Mouse (Mus musculus): ENCODE measurements around the gene Arvcf. TPM values are rescaled to one million over a fixed set of nuclear protein-coding genes. Genes with fewer than 3 reads are reported as not detected.
A peak's percentile ranks its signal among the peaks of the same experiment; 100 is the strongest.

Arvcf gene
- polyA plus RNA-seq, 1 experiment from 2014 or later: 33.0 TPM

- peaks cover 5% of the 10 kb centered on the region for H3K4me1 ChIP-seq (replicated peaks; ENCODE audit: control insufficient read depth, insufficient read depth, low read length)
- peak overlapping the region; percentile 66 for H3K4me3 ChIP-seq (ENCODE audit: low read depth, low read length)
- H3K27me3 ChIP-seq (replicated peaks; ENCODE audit: control insufficient read depth, insufficient read depth, low read length): peaks cover 13% of the 10 kb centered on the region
- no peaks in the 10 kb centered on the region for H3K9me3 ChIP-seq (ENCODE audit: control insufficient read depth, low read length)
- H3K27ac ChIP-seq (ENCODE audit: low read depth): no peak overlapping the region
- peak overlapping the region; percentile 99 for H3K4me2 ChIP-seq (ENCODE audit: low read length)
- DNase-seq (ENCODE audit: low spot score) (peak; percentile 75), ATAC-seq (replicated peaks; ENCODE audit: low FRiP score, low TSS enrichment, low read depth) (peak; percentile 25)
- no peaks in the 10 kb centered on the region for H3K36me3 ChIP-seq (ENCODE audit: control insufficient read depth, insufficient read depth, low read length)
- H3K9ac ChIP-seq (ENCODE audit: low read length): peak overlapping the region; percentile 54
- 2% methylated on average over 27 of the region's 28 CpGs for WGBS
Observed at GRCm38 (mm10) chr16:18348601-18349175, 706 bp downstream of the Arvcf start.

GRCm38 (mm10) chr16:18349761-18350325 lies 1.9 kb downstream of the Arvcf start:
- Histone ChIP-seq H3K9ac (ENCODE audit: low read length) (no peak overlapping the region), H3K27ac (ENCODE audit: low read depth) (no peak overlapping the region), H3K4me3 (ENCODE audit: low read depth, low read length) (no peak overlapping the region), H3K4me1 (replicated peaks; ENCODE audit: control insufficient read depth, insufficient read depth, low read length) (peaks cover 5% of the 10 kb centered on the region; the same call in 1 of the 2 replicates), H3K27me3 (replicated peaks; ENCODE audit: control insufficient read depth, insufficient read depth, low read length) (peaks cover 13% of the 10 kb centered on the region), H3K9me3 (ENCODE audit: control insufficient read depth, low read length) (no peaks in the 10 kb centered on the region), H3K36me3 (ENCODE audit: control insufficient read depth, insufficient read depth, low read length) (no peaks in the 10 kb centered on the region), H3K4me2 (ENCODE audit: low read length) (no peak overlapping the region)
- no peak for ATAC-seq (replicated peaks; ENCODE audit: low FRiP score, low TSS enrichment, low read depth)
- no peak for DNase-seq (ENCODE audit: low spot score)
- WGBS: 76% methylated on average over 12 of the region's 12 CpGs

- ATAC-seq (replicated peaks; ENCODE audit: low FRiP score, low TSS enrichment, low read depth): no peak
Observed at GRCm38 (mm10) chr16:18351313-18352055, 3.5 kb downstream of the Arvcf start.

GRCm38 (mm10) chr16:18353106-18353505 lies 5.1 kb downstream of the Arvcf start:
- Histone ChIP-seq H3K36me3 (ENCODE audit: control insufficient read depth, insufficient read depth, low read length) (no peaks in the 10 kb centered on the region), H3K9me3 (ENCODE audit: control insufficient read depth, low read length) (no peaks in the 10 kb centered on the region), H3K4me3 (ENCODE audit: low read depth, low read length) (no peak overlapping the region), H3K9ac (ENCODE audit: low read length) (no peak overlapping the region), H3K4me1 (replicated peaks; ENCODE audit: control insufficient read depth, insufficient read depth, low read length) (no peaks in the 10 kb centered on the region), H3K27ac (ENCODE audit: low read depth) (no peak overlapping the region), H3K27me3 (replicated peaks; ENCODE audit: control insufficient read depth, insufficient read depth, low read length) (peaks cover 13% of the 10 kb centered on the region), H3K4me2 (ENCODE audit: low read length) (no peak overlapping the region)
- no peak for DNase-seq (ENCODE audit: low spot score)
- ATAC-seq (replicated peaks; ENCODE audit: low FRiP score, low TSS enrichment, low read depth): no peak
- WGBS: 67% methylated on average over 1 of the region's 1 CpGs

More at GRCm38 (mm10) chr16:18351313-18352055, 3.5 kb downstream of the Arvcf start:
- Histone ChIP-seq H3K36me3 (ENCODE audit: control insufficient read depth, insufficient read depth, low read length) (no peaks in the 10 kb centered on the region), H3K4me1 (replicated peaks; ENCODE audit: control insufficient read depth, insufficient read depth, low read length) (peaks cover 5% of the 10 kb centered on the region; the same call in 1 of the 2 replicates), H3K27me3 (replicated peaks; ENCODE audit: control insufficient read depth, insufficient read depth, low read length) (peaks cover 13% of the 10 kb centered on the region), H3K4me3 (ENCODE audit: low read depth, low read length) (no peak overlapping the region), H3K9ac (ENCODE audit: low read length) (no peak overlapping the region), H3K4me2 (ENCODE audit: low read length) (no peak overlapping the region), H3K27ac (ENCODE audit: low read depth) (no peak overlapping the region), H3K9me3 (ENCODE audit: control insufficient read depth, low read length) (no peaks in the 10 kb centered on the region)
- 66% methylated on average over 5 of the region's 5 CpGs for WGBS
- DNase-seq (ENCODE audit: low spot score): no peak

GRCm38 (mm10) chr16:18356961-18357360 lies 9.0 kb downstream of the Arvcf start:
- H3K4me3 ChIP-seq (ENCODE audit: low read depth, low read length): no peak overlapping the region
- no peaks in the 10 kb centered on the region for H3K4me1 ChIP-seq (replicated peaks; ENCODE audit: control insufficient read depth, insufficient read depth, low read length)
- no peak for DNase-seq (ENCODE audit: low spot score)
- ATAC-seq (replicated peaks; ENCODE audit: low FRiP score, low TSS enrichment, low read depth): no peak
- 84% methylated on average over 1 of the region's 1 CpGs for WGBS
- no peak overlapping the region for H3K27ac ChIP-seq (ENCODE audit: low read depth)
- H3K27me3 ChIP-seq (replicated peaks; ENCODE audit: control insufficient read depth, insufficient read depth, low read length): no peaks in the 10 kb centered on the region
- no peaks in the 10 kb centered on the region for H3K36me3 ChIP-seq (ENCODE audit: control insufficient read depth, insufficient read depth, low read length)
- no peak overlapping the region for H3K9ac ChIP-seq (ENCODE audit: low read length)
- no peak overlapping the region for H3K4me2 ChIP-seq (ENCODE audit: low read length)
- H3K9me3 ChIP-seq (ENCODE audit: control insufficient read depth, low read length): no peaks in the 10 kb centered on the region

GRCm38 (mm10) chr16:18357977-18358376 lies 10.0 kb downstream of the Arvcf start:
- no peak for ATAC-seq (replicated peaks; ENCODE audit: low FRiP score, low TSS enrichment, low read depth)
- H3K9me3 ChIP-seq (ENCODE audit: control insufficient read depth, low read length): no peaks in the 10 kb centered on the region
- no peak overlapping the region for H3K4me3 ChIP-seq (ENCODE audit: low read depth, low read length)
- no peak overlapping the region for H3K4me2 ChIP-seq (ENCODE audit: low read length)
- no peaks in the 10 kb centered on the region for H3K27me3 ChIP-seq (replicated peaks; ENCODE audit: control insufficient read depth, insufficient read depth, low read length)
- 78% methylated on average over 6 of the region's 6 CpGs for WGBS
- no peak for DNase-seq (ENCODE audit: low spot score)
- H3K4me1 ChIP-seq (replicated peaks; ENCODE audit: control insufficient read depth, insufficient read depth, low read length): no peaks in the 10 kb centered on the region
- H3K27ac ChIP-seq (ENCODE audit: low read depth): no peak overlapping the region
- no peaks in the 10 kb centered on the region for H3K36me3 ChIP-seq (ENCODE audit: control insufficient read depth, insufficient read depth, low read length)
- no peak overlapping the region for H3K9ac ChIP-seq (ENCODE audit: low read length)

- Histone ChIP-seq H3K27me3 (replicated peaks; ENCODE audit: control insufficient read depth, insufficient read depth, low read length) (no peaks in the 10 kb centered on the region), H3K4me3 (ENCODE audit: low read depth, low read length) (no peak overlapping the region), H3K36me3 (ENCODE audit: control insufficient read depth, insufficient read depth, low read length) (no peaks in the 10 kb centered on the region), H3K4me1 (replicated peaks; ENCODE audit: control insufficient read depth, insufficient read depth, low read length) (no peaks in the 10 kb centered on the region), H3K4me2 (ENCODE audit: low read length) (no peak overlapping the region), H3K9ac (ENCODE audit: low read length) (no peak overlapping the region), H3K27ac (ENCODE audit: low read depth) (no peak overlapping the region), H3K9me3 (ENCODE audit: control insufficient read depth, low read length) (no peaks in the 10 kb centered on the region)
- 62% methylated on average over 6 of the region's 6 CpGs for WGBS
- peak; percentile 43; the same call in 1 of the 2 replicates for ATAC-seq (replicated peaks; ENCODE audit: low FRiP score, low TSS enrichment, low read depth)
- DNase-seq (ENCODE audit: low spot score): peak; percentile 51
Observed at GRCm38 (mm10) chr16:18360151-18360805, 12.3 kb downstream of the Arvcf start.

- ATAC-seq (replicated peaks; ENCODE audit: low FRiP score, low TSS enrichment, low read depth) (no peak), DNase-seq (ENCODE audit: low spot score) (no peak)
- H3K4me1 ChIP-seq (replicated peaks; ENCODE audit: control insufficient read depth, insufficient read depth, low read length): no peaks in the 10 kb centered on the region
- no peaks in the 10 kb centered on the region for H3K27me3 ChIP-seq (replicated peaks; ENCODE audit: control insufficient read depth, insufficient read depth, low read length)
- WGBS: 69% methylated on average over 8 of the region's 8 CpGs
- H3K4me3 ChIP-seq (ENCODE audit: low read depth, low read length): no peak overlapping the region
- no peaks in the 10 kb centered on the region for H3K9me3 ChIP-seq (ENCODE audit: control insufficient read depth, low read length)
- no peak overlapping the region for H3K9ac ChIP-seq (ENCODE audit: low read length)
- no peaks in the 10 kb centered on the region for H3K36me3 ChIP-seq (ENCODE audit: control insufficient read depth, insufficient read depth, low read length)
- no peak overlapping the region for H3K4me2 ChIP-seq (ENCODE audit: low read length)
- H3K27ac ChIP-seq (ENCODE audit: low read depth): no peak overlapping the region
Observed at GRCm38 (mm10) chr16:18362948-18363347, 15.0 kb downstream of the Arvcf start.

Measured in intestine, embryonic 14.5 days (tissue).